Mouse (Mus musculus) layer of hippocampus, postnatal 10 days (tissue): ENCODE measurements at regions not wholly inside any gene's neighbourhood (a gene's known extent, or its start where the extent isn't known, plus 50 kb on each side); places are given as distances from the start of the nearest gene placed in this dataset.

ENCODE experiments used
- DNase-seq, 2 experiments: peaks; one replicate each; pipeline ENCODE4 v3.0.0; 2021; ENCODE audit warnings: low spot score in 2 of 2

GRCm38 (mm10) chr16:66086499-66086898 is 271.4 kb downstream of the Vgll3 start:
- DNase-seq, result no peak

GRCm38 (mm10) chr16:66092766-66093165 is 277.7 kb downstream of the Vgll3 start:
- no peak for DNase-seq

GRCm38 (mm10) chr16:66095682-66096081 is 280.6 kb downstream of the Vgll3 start:
- DNase-seq, result no peak

GRCm38 (mm10) chr16:66117930-66118329 is 302.9 kb downstream of the Vgll3 start:
- DNase-seq, result no peak

GRCm38 (mm10) chr16:66137755-66138154 is 322.7 kb downstream of the Vgll3 start:
- DNase-seq, result peak in 1 of 2 experiments; percentile 13

GRCm38 (mm10) chr16:66144765-66145164 is 329.7 kb downstream of the Vgll3 start:
- no peak for DNase-seq

- DNase-seq, result no peak
Measured at GRCm38 (mm10) chr16:66145280-66145679, 330.2 kb downstream of the Vgll3 start.

- DNase-seq, result no peak
Measured at GRCm38 (mm10) chr16:66168289-66168688, 353.2 kb downstream of the Vgll3 start.

- DNase-seq, result peak; percentile 33 to 53
Measured at GRCm38 (mm10) chr16:66190801-66191200, 375.7 kb downstream of the Vgll3 start.

- DNase-seq, result no peak
Measured at GRCm38 (mm10) chr16:66201406-66201805, 386.3 kb downstream of the Vgll3 start.
